ENCODE assay signal across 20 mouse cellular contexts in genomic region chr12:98528635-98529034, GRCm38 (mm10). TPM values are rescaled to one million over a fixed set of nuclear protein-coding genes. Genes with fewer than 3 reads are reported as not detected.
A peak's percentile ranks its signal among the peaks of the same experiment; 100 is the strongest.
DNase-seq lines count a peak whose midpoint lies in the region; ATAC-seq lines count a peak whose summit lies in the region.
"Had no signal": no experiment of that assay in that cellular context is flagged by ENCODE, and none has a peak within 500 bp of the region (broad histone marks: within the 10 kb centered on the region; RNA-seq: fewer than 3 reads in every experiment).

No protein-coding gene starts in this region.

- H3K9ac ChIP-seq in heart, embryonic 12.5 days, result no peak overlapping the region
- no peak overlapping the region for H3K9ac ChIP-seq in stomach, embryonic 16.5 days (ENCODE audit: low read length)
- H3K9ac ChIP-seq: embryonic facial prominence, embryonic 12.5 days; heart, embryonic 13.5 days; hindbrain, embryonic 13.5 days had no signal

- H3K27ac ChIP-seq in heart, embryonic 10.5 days, result no peak overlapping the region
- no peak overlapping the region for H3K27ac ChIP-seq in heart, embryonic 12.5 days (ENCODE audit: poor library complexity, severe bottlenecking)
- no peak overlapping the region for H3K27ac ChIP-seq in stomach, embryonic 16.5 days (ENCODE audit: low read length)
- H3K27ac ChIP-seq: embryonic facial prominence, embryonic 12.5 days; heart, adult 2 months; heart, embryonic 13.5 days; hindbrain, embryonic 13.5 days had no signal

- H3K4me1 ChIP-seq in heart, embryonic 10.5 days, result no peaks in the 10 kb centered on the region
- H3K4me1 ChIP-seq in heart, embryonic 12.5 days (replicated peaks), result no peaks in the 10 kb centered on the region
- H3K4me1 ChIP-seq in megakaryocyte, embryonic 14.5 days, result no peaks in the 10 kb centered on the region
- H3K4me1 ChIP-seq in stomach, embryonic 16.5 days (ENCODE audit: control insufficient read depth, insufficient read depth, low read length), result no peaks in the 10 kb centered on the region
- H3K4me1 ChIP-seq: embryonic facial prominence, embryonic 12.5 days had no signal

- H3K4me2 ChIP-seq in heart, embryonic 12.5 days, result no peak overlapping the region
- H3K4me2 ChIP-seq in stomach, embryonic 16.5 days (ENCODE audit: low read depth, low read length), result no peak overlapping the region
- H3K4me2 ChIP-seq: embryonic facial prominence, embryonic 12.5 days; heart, embryonic 13.5 days; hindbrain, embryonic 13.5 days had no signal

- WGBS in heart, embryonic 10.5 days, result 87% methylated on average over 8 of the region's 8 CpGs
- WGBS in heart, embryonic 12.5 days, result 81% methylated on average over 8 of the region's 8 CpGs
- WGBS in stomach, embryonic 16.5 days, result 80% methylated on average over 8 of the region's 8 CpGs

- peak; percentile 60 for DNase-seq in heart, embryonic 10.5 days (ENCODE audit: low spot score)
- no peak for DNase-seq in embryo, embryonic 10 days (ENCODE audit: low spot score)
- DNase-seq: adrenal gland, adult 2 months; adrenal gland, postnatal 25 days; cerebellum, adult 2 months; cerebellum, postnatal 10 days; gastrocnemius, postnatal 10 days; heart, adult 2 months; heart, postnatal 4 days had no signal

- H3K27me3 ChIP-seq in heart, embryonic 10.5 days (ENCODE audit: insufficient read depth, poor library complexity, severe bottlenecking), result no peaks in the 10 kb centered on the region
- H3K27me3 ChIP-seq in heart, embryonic 12.5 days (replicated peaks), result no peaks in the 10 kb centered on the region
- no peaks in the 10 kb centered on the region for H3K27me3 ChIP-seq in megakaryocyte, embryonic 14.5 days (replicated peaks)
- no peaks in the 10 kb centered on the region for H3K27me3 ChIP-seq in stomach, embryonic 16.5 days (ENCODE audit: control insufficient read depth, insufficient read depth, low read length)
- H3K27me3 ChIP-seq: CH12.LX; embryonic facial prominence, embryonic 12.5 days; heart, embryonic 13.5 days; hindbrain, embryonic 13.5 days had no signal

- no peak overlapping the region for H3K4me3 ChIP-seq in heart, embryonic 10.5 days
- no peak overlapping the region for H3K4me3 ChIP-seq in heart, embryonic 12.5 days
- H3K4me3 ChIP-seq in megakaryocyte, embryonic 14.5 days (replicated peaks), result peak overlapping the region; percentile 28
- H3K4me3 ChIP-seq in stomach, embryonic 16.5 days (replicated peaks; ENCODE audit: low read length), result no peak overlapping the region
- H3K4me3 ChIP-seq: embryonic facial prominence, embryonic 12.5 days; heart, adult 2 months; heart, embryonic 13.5 days; hindbrain, embryonic 13.5 days had no signal

- H3K9me3 ChIP-seq in heart, embryonic 10.5 days, result no peaks in the 10 kb centered on the region
- H3K9me3 ChIP-seq in heart, embryonic 12.5 days (replicated peaks), result no peaks in the 10 kb centered on the region; the same call in 1 of the 2 replicates
- peaks cover 38% of the 10 kb centered on the region for H3K9me3 ChIP-seq in megakaryocyte, embryonic 14.5 days
- H3K9me3 ChIP-seq in stomach, embryonic 16.5 days (replicated peaks; ENCODE audit: control insufficient read depth, low read length), result no peaks in the 10 kb centered on the region
- H3K9me3 ChIP-seq: embryonic facial prominence, embryonic 12.5 days; heart, embryonic 13.5 days; hindbrain, embryonic 13.5 days had no signal

- ATAC-seq in heart, embryonic 12.5 days (ENCODE audit: insufficient number of reproducible peaks, low FRiP score), result no peak
- ATAC-seq in megakaryocyte, adult 5-6 weeks (ENCODE audit: poor library complexity, severe bottlenecking), result no peak
- ATAC-seq in stomach, embryonic 16.5 days (ENCODE audit: insufficient read depth, low FRiP score), result peak; percentile 59; the same call in 1 of the 2 replicates
- ATAC-seq: forebrain, embryonic 16.5 days had no signal

- H3K36me3 ChIP-seq in heart, embryonic 10.5 days, result no peaks in the 10 kb centered on the region
- no peaks in the 10 kb centered on the region for H3K36me3 ChIP-seq in heart, embryonic 12.5 days
- H3K36me3 ChIP-seq in megakaryocyte, embryonic 14.5 days (replicated peaks; ENCODE audit: low read length), result no peaks in the 10 kb centered on the region
- no peaks in the 10 kb centered on the region for H3K36me3 ChIP-seq in stomach, embryonic 16.5 days (ENCODE audit: control insufficient read depth, insufficient read depth, low read length)
- H3K36me3 ChIP-seq: embryonic facial prominence, embryonic 12.5 days; heart, embryonic 13.5 days had no signal

RNA-seq across cellular contexts. Expression of gene Kcnk10, which starts 49.5 kb away (rescaled TPM):
- polyA plus RNA-seq in heart, embryonic 10.5 days (2016; fragmentation: Nextera tagmentation; extraction: Ambion mirVana), result 0.28 and 0.62 TPM in 2 replicates
- polyA plus RNA-seq in heart, embryonic 12.5 days (2016; fragmentation: Nextera tagmentation; extraction: Ambion mirVana), result 0.37 and 0.46 TPM in 2 replicates
- polyA plus RNA-seq in megakaryocyte, embryonic 14.5 days (2012; ENCODE audit: insufficient read depth, low replicate concordance), result not detected in 2 replicates
- 0.33 TPM in 1 of 2 replicates, not detected in the other for total RNA-seq in megakaryocyte, adult 5-6 weeks (2015)
- total RNA-seq in megakaryocyte, adult 5-6 weeks (2017), result 0.11 and 0.37 TPM in 2 replicates
- polyA plus RNA-seq in stomach, embryonic 16.5 days (2015; fragmentation: Nextera tagmentation; extraction: Ambion mirVana), result 0.79 and 1.6 TPM in 2 replicates
- total RNA-seq: adrenal gland, adult 2 months; adrenal gland, postnatal 25 days; common myeloid progenitor, adult 5-6 weeks; heart, adult 2 months; heart, postnatal 4 days had no signal
- polyA plus RNA-seq: adrenal gland, adult 2 months; heart, postnatal 0 days had no signal
